Mouse (Mus musculus): ENCODE data around the gene Csnk1g1. TPM values are rescaled to one million over a fixed set of nuclear protein-coding genes. Genes with fewer than 3 reads are reported as not detected.

The Csnk1g1 gene
- polyA plus RNA-seq, 1 experiment from 2014 or later, result 5.6 TPM

GRCm38 (mm10) chr9:66053620-66054019, 144.9 kb downstream of the Csnk1g1 start:
- DNase-seq (ENCODE audit: low spot score), result no peak
- H3K4me2 ChIP-seq (replicated peaks; ENCODE audit: low read depth), result no peak overlapping the region
- H3K4me1 ChIP-seq (replicated peaks; ENCODE audit: control insufficient read depth, insufficient read depth), result no peaks in the 10 kb centered on the region
- no peak overlapping the region for H3K9ac ChIP-seq (ENCODE audit: low read length)
- no peak overlapping the region for H3K27ac ChIP-seq (replicated peaks)
- no peaks in the 10 kb centered on the region for H3K36me3 ChIP-seq (ENCODE audit: control insufficient read depth, insufficient read depth, low read length)
- H3K9me3 ChIP-seq (ENCODE audit: control insufficient read depth, low read length), result no peaks in the 10 kb centered on the region
- no peak for ATAC-seq (ENCODE audit: low FRiP score, low TSS enrichment)
- no peak for TF ChIP-seq EP300 (optimal IDR thresholded peaks at IDR 0.05)
- TF ChIP-seq CTCF (IDR thresholded peaks at IDR 0.05; ENCODE audit: low read depth), result peak; percentile 24
- WGBS, result 38% methylated on average over 1 of the region's 1 CpGs
- H3K4me3 ChIP-seq (ENCODE audit: low read depth, low read length), result no peak overlapping the region
- no peaks in the 10 kb centered on the region for H3K27me3 ChIP-seq (ENCODE audit: control insufficient read depth, insufficient read depth, low read length)

- DNase-seq (ENCODE audit: low spot score), result peak; percentile 99
- Histone ChIP-seq H3K4me1 (replicated peaks; ENCODE audit: control insufficient read depth, insufficient read depth) (0 out of 2 replicates have a peak, but pooled peaks cover 5% of the 10 kb centered on the region), H3K27ac (replicated peaks) (peak within 1 kb of the TSS; percentile 89), H3K36me3 (ENCODE audit: control insufficient read depth, insufficient read depth, low read length) (peaks cover 19% of the 10 kb centered on the region), H3K9ac (ENCODE audit: low read length) (peak within 1 kb of the TSS; percentile 91), H3K4me3 (ENCODE audit: low read depth, low read length) (peak within 1 kb of the TSS; percentile 78), H3K4me2 (replicated peaks; ENCODE audit: low read depth) (peak within 1 kb of the TSS; percentile 77), H3K9me3 (ENCODE audit: control insufficient read depth, low read length) (no peaks in the 10 kb centered on the region), H3K27me3 (ENCODE audit: control insufficient read depth, insufficient read depth, low read length) (no peaks in the 10 kb centered on the region)
- TF ChIP-seq EP300 (optimal IDR thresholded peaks at IDR 0.05), result no peak
- TF ChIP-seq CTCF (IDR thresholded peaks at IDR 0.05; ENCODE audit: low read depth), result peak; percentile 52
- WGBS, result under 1% methylated on average over 47 of the region's 51 CpGs
- ATAC-seq (ENCODE audit: low FRiP score, low TSS enrichment), result peak; percentile 97
These were observed 151.0 kb downstream of the Csnk1g1 start, which contains the start of gene Ppib for GRCm38 (mm10) chr9:66059583-66060307. Gene Ppib (plus strand): TSS chr9:66060222.

- peak overlapping the region; percentile 89 for H3K27ac ChIP-seq (replicated peaks)
- 0 out of 2 replicates have a peak, but pooled peaks cover 5% of the 10 kb centered on the region for H3K4me1 ChIP-seq (replicated peaks; ENCODE audit: control insufficient read depth, insufficient read depth)
- peak overlapping the region; percentile 78 for H3K4me3 ChIP-seq (ENCODE audit: low read depth, low read length)
- ATAC-seq (ENCODE audit: low FRiP score, low TSS enrichment) (peak; percentile 75), DNase-seq (ENCODE audit: low spot score) (no peak)
- TF ChIP-seq EP300 (optimal IDR thresholded peaks at IDR 0.05), result no peak
- no peak for TF ChIP-seq CTCF (IDR thresholded peaks at IDR 0.05; ENCODE audit: low read depth)
- H3K9me3 ChIP-seq (ENCODE audit: control insufficient read depth, low read length), result no peaks in the 10 kb centered on the region
- peak overlapping the region; percentile 77 for H3K4me2 ChIP-seq (replicated peaks; ENCODE audit: low read depth)
- H3K27me3 ChIP-seq (ENCODE audit: control insufficient read depth, insufficient read depth, low read length), result no peaks in the 10 kb centered on the region
- peak overlapping the region; percentile 91 for H3K9ac ChIP-seq (ENCODE audit: low read length)
- peaks cover 19% of the 10 kb centered on the region for H3K36me3 ChIP-seq (ENCODE audit: control insufficient read depth, insufficient read depth, low read length)
- WGBS, result 0% methylated on average over 16 of the region's 20 CpGs
These were observed 151.6 kb downstream of the Csnk1g1 start for GRCm38 (mm10) chr9:66060308-66060647.

- peak overlapping the region; percentile 91; the same call in 1 of the 2 replicates for H3K9ac ChIP-seq (ENCODE audit: low read length)
- 7% methylated on average over 4 of the region's 4 CpGs for WGBS
- peaks cover 23% of the 10 kb centered on the region for H3K36me3 ChIP-seq (ENCODE audit: control insufficient read depth, insufficient read depth, low read length)
- H3K4me1 ChIP-seq (replicated peaks; ENCODE audit: control insufficient read depth, insufficient read depth), result 0 out of 2 replicates have a peak, but pooled peaks cover 5% of the 10 kb centered on the region
- no peak for ATAC-seq (ENCODE audit: low FRiP score, low TSS enrichment)
- H3K27me3 ChIP-seq (ENCODE audit: control insufficient read depth, insufficient read depth, low read length), result no peaks in the 10 kb centered on the region
- no peaks in the 10 kb centered on the region for H3K9me3 ChIP-seq (ENCODE audit: control insufficient read depth, low read length)
- TF ChIP-seq EP300 (optimal IDR thresholded peaks at IDR 0.05) (no peak), CTCF (IDR thresholded peaks at IDR 0.05; ENCODE audit: low read depth) (no peak)
- no peak for DNase-seq (ENCODE audit: low spot score)
- H3K4me3 ChIP-seq (ENCODE audit: low read depth, low read length), result peak overlapping the region; percentile 78
- peak overlapping the region; percentile 31; the same call in 1 of the 2 replicates for H3K27ac ChIP-seq (replicated peaks)
- H3K4me2 ChIP-seq (replicated peaks; ENCODE audit: low read depth), result peak overlapping the region; percentile 77
These were observed 152.3 kb downstream of the Csnk1g1 start for GRCm38 (mm10) chr9:66060986-66061385.

GRCm38 (mm10) chr9:66061656-66062055, 152.9 kb downstream of the Csnk1g1 start:
- Histone ChIP-seq H3K4me1 (replicated peaks; ENCODE audit: control insufficient read depth, insufficient read depth) (0 out of 2 replicates have a peak, but pooled peaks cover 5% of the 10 kb centered on the region), H3K27ac (replicated peaks) (peak overlapping the region; percentile 31; the same call in 1 of the 2 replicates), H3K27me3 (ENCODE audit: control insufficient read depth, insufficient read depth, low read length) (no peaks in the 10 kb centered on the region), H3K4me3 (ENCODE audit: low read depth, low read length) (peak overlapping the region; percentile 78), H3K36me3 (ENCODE audit: control insufficient read depth, insufficient read depth, low read length) (peaks cover 29% of the 10 kb centered on the region), H3K9me3 (ENCODE audit: control insufficient read depth, low read length) (no peaks in the 10 kb centered on the region), H3K9ac (ENCODE audit: low read length) (no peak overlapping the region), H3K4me2 (replicated peaks; ENCODE audit: low read depth) (peak overlapping the region; percentile 77)
- ATAC-seq (ENCODE audit: low FRiP score, low TSS enrichment), result no peak
- TF ChIP-seq CTCF (IDR thresholded peaks at IDR 0.05; ENCODE audit: low read depth) (no peak), EP300 (optimal IDR thresholded peaks at IDR 0.05) (no peak)
- DNase-seq (ENCODE audit: low spot score), result no peak
- WGBS, result 67% methylated on average over 3 of the region's 3 CpGs

- no peak for DNase-seq (ENCODE audit: low spot score)
These were observed 154.7 kb downstream of the Csnk1g1 start for GRCm38 (mm10) chr9:66063446-66063845.

More at GRCm38 (mm10) chr9:66063446-66063845, 154.7 kb downstream of the Csnk1g1 start:
- no peaks in the 10 kb centered on the region for H3K27me3 ChIP-seq (ENCODE audit: control insufficient read depth, insufficient read depth, low read length)
- WGBS, result 86% methylated on average over 3 of the region's 3 CpGs
- H3K4me1 ChIP-seq (replicated peaks; ENCODE audit: control insufficient read depth, insufficient read depth), result 0 out of 2 replicates have a peak, but pooled peaks cover 5% of the 10 kb centered on the region
- peaks cover 32% of the 10 kb centered on the region for H3K36me3 ChIP-seq (ENCODE audit: control insufficient read depth, insufficient read depth, low read length)
- no peak for TF ChIP-seq EP300 (optimal IDR thresholded peaks at IDR 0.05)
- no peak for ATAC-seq (ENCODE audit: low FRiP score, low TSS enrichment)
- no peaks in the 10 kb centered on the region for H3K9me3 ChIP-seq (ENCODE audit: control insufficient read depth, low read length)
- H3K9ac ChIP-seq (ENCODE audit: low read length), result no peak overlapping the region
- no peak overlapping the region for H3K27ac ChIP-seq (replicated peaks)
- H3K4me2 ChIP-seq (replicated peaks; ENCODE audit: low read depth), result no peak overlapping the region
- H3K4me3 ChIP-seq (ENCODE audit: low read depth, low read length), result no peak overlapping the region

Measured in stomach, postnatal 0 days (tissue).